Mouse (Mus musculus) heart, adult 9 months (tissue): ENCODE measurements around the gene Arid5a.

Source experiments
- DNase-seq, 2 experiments: peaks; one replicate each; pipeline ENCODE4 v3.0.0; 2022; ENCODE audit warnings: low spot score in 2 of 2

Gene Arid5a

DNA sequence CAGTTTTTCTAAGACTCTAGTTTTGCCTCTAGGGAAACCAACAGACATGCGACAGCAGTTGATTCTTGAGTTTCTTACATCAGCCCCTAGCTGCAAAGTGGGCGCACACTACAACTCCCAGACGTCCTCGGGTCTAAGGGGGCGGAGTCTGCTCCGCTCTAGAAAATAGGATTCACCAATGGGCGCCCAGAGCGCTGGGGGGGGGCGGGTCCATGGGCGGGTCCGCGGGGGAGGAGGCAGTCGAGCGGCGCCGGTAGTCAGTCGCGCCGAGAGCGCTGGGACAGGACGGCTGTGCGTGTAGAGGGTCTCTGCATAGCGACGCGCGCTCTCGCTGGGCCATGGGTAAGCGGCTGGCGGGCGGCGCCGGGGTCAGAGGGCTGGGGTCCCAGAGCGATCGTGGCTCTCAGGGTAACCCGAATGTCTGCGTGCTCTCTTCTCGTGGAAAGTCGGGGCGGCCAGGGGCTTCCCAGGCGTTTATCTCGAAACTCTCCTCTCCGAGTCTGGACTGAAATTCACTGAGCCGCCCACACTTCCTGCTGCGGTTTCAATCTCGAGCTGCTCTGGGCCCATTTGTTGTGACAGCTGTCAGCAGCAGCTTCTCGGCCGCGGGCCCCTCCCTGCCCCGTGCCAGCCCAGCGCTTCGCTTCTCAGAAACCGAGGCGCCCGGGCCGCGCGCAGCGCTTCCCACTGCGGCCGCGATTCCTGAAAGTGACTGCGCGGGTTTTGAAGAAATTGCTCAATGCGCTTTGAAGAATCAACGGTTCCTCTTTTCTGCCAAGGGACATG, at the start of gene Arid5a:
TSS of gene Arid5a (plus strand) at position 239 of the 786 bp plus-strand sequence.
- peak; percentile 86 to 88 for DNase-seq

DNA sequence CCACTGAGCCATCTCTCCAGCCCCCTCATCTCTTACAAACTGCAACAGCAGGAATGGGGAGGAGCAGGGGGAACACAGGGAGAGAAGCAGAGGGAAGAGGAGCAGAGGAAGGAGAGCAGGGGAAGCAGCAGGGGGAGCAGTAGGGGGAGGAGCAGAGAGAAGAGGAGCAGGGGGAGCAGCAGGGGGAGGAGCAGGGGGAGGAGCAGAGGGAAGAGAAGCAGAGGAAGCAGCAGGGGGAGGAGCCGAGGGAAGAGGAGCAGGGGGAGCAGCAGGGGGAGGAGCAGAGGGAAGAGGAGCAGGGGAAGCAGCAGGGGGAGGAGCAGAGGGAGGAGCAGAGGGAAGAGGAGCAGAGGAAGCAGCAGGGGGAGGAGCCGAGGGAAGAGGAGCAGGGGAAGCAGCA, 48.9 kb upstream of the Arid5a start:
- DNase-seq: no peak

DNA sequence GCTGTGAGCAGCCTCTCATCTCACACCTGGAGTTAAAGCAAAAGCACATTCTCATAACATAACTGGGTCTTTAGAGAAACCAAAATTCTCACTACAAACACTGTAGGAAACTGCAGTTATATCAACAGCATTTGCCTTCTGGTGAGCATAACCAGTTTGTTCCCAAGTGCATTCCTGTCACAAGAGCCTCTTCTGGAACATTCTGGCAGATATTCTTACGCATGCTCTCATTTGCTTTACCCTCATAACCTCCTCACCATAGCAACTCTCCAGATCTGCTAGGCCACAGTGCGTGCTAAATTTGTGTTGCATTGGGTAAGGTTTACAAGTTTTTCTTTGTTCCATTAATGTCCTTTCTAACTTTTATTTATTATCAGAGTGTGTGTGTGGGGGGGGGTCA, 48.3 kb upstream of the Arid5a start:
- no peak for DNase-seq

DNA sequence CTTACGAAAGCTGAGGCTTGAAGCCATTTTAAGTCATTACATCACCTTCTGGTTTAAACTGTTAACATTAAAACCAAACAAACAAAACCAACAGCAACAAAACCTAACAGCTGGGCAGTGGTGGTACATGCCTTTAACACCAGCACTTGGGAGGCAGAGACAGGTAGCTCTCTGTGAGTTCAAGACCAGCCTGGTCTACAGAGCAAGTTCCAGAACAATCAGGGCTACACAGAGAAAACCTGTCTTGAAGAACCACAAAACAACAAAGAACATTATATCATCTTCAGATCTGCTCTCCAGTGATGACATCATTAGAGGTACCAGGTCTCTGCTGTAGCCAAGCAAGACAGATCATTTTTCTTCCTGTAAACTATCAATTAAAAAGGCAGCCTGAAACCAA, 47.1 kb upstream of the Arid5a start:
- DNase-seq: no peak

DNA sequence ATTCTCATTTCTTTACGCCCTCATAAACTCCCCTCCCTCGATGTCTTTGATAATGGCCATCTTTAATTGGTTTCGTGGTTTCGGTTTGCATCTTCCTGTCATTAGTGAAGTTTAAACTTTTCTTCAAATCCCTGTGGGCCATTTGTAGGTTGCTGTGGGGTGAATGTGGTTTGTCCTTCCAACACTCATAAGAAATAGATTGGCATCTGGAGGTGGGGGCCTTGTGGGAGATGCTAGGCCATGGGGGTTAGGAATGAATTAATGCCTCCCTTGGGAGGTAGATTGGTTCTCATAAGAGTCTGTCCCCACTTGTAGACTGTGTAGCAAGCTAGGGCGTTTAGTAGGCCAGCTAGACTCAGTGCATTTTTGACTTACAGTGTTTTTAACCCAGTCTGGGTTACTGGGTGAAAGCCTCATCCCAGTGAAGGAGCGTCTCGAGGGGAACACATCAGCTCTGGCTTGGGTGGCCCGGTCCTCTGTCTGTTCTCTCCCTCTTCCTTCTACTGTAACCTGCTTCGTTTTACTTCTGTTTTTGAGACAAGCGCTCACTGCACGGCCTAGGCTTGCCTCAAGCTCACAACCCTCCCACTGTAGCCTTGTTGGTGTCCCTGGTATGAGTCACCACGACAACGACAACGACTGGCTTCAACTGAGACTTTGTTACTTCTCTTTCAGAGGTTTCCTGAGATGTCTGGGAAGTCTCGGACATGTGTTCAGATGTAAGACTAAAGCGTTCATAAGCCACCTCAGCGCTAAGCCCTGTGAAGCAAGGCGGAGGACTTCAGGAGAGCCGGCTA, 45.6 kb upstream of the Arid5a start:
- DNase-seq: peak in 1 of 2 experiments; percentile 61

DNA sequence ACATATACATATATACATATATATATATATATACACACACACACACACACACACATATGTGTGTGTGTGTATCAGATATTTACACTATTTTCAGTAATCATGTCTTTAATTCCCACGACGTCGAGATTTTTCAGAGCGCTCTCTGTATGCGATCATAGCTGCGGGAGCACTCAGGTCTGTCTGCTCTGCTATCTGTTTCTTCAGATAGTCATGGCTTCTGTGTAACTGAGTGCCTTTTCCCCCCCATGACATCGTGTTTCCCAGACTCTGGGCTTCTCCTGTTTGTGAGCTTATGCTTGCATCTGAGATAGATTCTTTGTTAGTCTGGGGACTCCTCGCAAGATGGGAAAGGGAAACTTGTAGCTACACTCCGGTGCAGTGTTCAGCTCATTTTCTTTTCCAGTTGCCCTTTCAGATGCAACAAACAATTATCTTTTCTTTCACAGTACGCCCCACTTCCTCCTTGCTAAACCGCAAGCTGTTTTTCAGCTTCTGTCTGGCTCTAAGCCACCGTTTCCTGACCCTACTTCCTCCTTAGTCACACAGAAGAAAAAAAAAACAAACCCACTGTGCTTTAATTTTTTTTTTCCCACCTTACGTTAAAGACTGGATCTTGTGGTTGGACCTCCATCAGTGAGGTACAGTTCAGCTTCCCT, 43.6 kb upstream of the Arid5a start:
- DNase-seq: peak; percentile 81 to 86

DNA sequence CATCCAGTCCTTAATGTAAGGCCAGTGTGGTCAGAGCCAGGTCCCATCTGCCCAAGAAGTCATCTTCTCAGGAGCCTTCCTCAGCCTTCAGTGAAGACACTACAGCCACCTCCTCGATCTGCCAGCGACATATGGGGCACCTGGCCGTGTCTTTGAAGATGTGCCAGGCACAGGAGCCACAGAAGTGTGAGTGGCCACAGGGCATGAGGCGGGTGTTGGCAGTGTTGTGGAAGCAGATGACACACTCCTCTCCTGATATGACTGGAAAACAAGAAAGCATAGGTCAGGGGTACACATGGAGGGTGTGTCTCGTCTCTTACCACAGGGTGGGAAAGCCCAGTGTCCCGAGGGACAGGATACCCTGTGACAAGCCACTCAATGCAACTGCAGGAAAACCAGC, 41.2 kb upstream of the Arid5a start:
- DNase-seq: no peak

DNA sequence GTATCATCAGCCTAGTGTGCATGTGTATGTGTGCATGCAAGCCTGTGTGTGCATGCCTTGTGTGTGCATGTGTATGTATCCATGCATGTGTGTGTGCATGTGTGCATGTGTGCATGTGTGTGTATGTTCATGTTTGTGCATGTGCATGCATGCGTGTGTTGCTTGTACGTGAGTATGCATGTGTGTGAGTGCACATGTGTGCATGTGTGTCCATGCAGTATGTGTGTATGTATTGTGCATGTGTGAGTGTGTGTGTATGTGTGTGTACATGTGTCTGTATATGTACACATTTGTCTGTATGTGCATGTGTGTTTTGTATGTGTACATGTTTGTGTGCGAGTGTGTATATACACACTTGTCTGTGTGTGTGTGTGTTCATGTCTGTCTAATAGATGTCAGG, 39.9 kb upstream of the Arid5a start:
- no peak for DNase-seq

DNA sequence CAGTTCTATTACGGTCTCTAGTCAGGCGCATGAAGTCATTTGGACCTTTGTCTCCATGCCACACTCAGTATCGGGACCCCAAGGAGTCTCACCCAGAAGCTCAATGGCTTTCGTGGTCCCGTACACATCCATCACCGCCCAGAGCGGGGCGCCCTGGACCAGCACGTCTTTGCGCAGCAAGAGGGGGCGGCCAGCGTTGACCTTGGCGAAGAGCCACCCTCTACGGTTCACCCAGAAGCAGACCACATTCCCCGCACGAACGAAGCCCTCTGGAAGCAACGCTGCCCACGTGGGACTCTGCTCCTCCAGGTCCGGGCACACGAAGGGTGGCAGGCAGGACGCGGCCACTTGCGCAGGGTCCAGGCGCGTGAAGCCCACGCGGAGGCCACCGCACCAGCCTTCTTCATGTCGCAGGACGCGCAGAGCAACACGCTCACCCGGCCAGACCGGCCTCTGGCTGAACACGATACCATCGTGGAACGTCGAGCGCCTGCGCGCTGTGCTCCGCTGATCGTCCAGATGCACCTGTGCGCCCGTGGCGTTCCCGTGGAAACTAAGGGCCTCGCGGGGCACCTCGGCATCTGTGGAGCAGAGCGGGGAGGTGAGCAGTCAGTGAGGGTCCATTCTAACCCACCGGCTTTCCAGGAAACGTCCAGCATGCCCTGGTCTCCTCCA, 38.3 kb upstream of the Arid5a start:
- DNase-seq: no peak

DNA sequence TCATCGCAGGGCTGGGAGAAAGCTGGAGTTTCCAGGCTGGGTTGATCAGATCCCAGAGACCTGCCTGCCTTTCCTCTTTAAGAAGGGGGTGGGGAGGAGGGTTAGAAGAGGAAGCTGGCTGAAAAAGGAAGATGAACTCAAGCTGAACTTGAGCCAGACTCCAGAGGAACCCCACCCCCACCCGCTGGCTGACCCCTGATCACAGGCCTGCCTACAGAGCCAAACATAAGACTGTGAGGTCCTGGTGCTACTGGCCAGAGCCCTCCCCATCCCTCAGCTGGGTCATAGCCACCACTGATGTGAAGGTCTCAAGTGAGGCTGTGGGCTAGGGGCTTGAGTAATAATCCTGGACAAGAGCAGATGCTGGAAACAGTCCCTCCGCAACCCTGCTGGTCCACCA, 36.9 kb upstream of the Arid5a start:
- peak; percentile 40 to 77 for DNase-seq

DNA sequence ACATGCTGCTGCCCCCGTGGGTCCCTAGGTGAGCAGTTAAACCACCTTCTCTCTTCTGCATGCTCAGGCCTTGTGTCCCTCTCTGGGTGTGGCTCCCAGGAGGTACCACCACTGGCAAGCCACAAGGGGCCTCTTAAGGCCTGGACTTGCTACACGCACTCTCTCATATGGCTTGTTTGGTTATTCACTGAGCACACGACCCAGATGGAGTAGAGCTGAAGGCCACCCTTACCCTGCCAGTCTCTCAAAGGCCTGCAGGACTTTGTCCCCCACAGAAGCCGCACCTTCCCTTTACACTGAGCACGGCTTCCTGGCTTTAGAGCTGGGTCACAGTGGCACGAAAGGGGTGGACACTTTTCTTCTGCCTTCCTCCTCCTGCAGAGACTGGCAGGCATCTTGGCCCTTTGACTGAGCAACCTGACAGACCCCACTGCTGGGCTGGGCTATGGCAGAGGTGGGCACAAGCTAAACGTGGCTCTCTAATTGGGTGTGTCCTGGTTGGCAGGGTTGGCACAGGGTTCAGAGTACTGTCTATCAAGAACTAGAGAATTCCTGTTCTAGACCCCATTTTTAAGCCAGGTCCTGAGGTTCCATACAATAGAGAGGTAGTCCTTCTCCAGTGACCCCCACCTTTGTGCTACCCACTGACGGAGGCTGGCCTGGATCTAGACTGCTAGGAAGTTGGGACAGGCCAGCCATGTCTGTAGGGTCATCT, 35.9 kb upstream of the Arid5a start:
- no peak for DNase-seq

DNA sequence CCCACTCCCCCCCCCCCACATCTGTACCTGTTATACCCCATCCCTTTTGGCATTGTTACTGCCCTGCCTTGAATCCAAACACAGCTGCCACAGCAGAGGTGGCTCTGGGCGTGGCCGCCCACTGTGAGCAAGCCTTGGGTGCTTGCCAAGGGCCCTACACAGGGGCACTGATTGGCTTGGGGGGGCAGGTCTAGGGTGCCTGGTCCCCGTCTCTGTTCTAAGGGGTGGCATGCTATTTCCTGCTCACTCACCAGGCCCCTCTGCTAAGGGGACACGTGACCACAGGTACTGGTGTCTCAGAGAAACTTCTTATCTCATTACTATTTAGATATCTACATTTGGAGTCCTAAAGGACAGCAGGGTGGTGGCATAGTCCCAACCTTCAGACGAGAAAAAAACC, 35.0 kb upstream of the Arid5a start:
- peak; percentile 49 to 62 for DNase-seq

DNA sequence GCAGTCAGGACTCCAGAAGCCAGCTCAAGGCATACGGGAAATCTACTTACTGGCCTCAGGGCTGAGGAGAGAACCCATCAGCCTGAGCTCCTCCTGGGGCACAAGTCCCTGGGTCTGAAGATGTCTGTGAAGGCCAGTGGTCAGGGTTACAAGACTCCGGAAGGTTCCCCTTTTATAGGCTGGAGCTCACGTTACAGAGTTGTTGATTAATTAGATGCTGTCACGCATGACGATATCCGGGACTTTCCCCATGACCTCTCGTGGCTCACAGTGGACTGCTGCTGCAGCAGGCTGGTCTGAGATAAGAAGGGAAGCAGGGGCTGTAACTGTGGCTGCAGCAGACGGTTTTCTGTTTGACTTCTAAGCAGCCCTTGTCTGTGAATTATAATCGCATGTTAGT, 34.2 kb upstream of the Arid5a start:
- peak; percentile 73 to 83 for DNase-seq

DNA sequence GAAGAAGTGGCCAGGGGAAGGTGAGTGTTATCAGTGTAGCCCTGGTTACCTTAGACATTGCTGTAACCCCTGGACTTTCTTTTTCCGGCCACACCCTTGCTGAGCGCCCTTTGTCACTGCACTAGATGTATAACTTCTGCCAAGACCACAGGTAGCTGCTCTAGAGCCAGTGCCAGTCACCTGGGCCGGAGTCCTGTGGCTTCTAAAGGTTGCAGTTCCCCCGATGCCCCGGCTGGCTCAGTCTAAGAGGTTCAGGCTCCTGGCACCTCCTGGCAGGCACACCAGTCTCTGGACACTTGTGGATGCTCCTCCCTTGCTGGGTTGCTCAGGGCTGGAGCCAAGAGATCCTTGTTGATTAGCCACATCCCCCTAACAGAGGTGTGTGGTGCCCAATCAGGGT, 33.1 kb upstream of the Arid5a start, which contains the start of gene Neurl3:
TSS of gene Neurl3 (minus strand) at position 225 of the 400 bp plus-strand sequence.
- no peak for DNase-seq

DNA sequence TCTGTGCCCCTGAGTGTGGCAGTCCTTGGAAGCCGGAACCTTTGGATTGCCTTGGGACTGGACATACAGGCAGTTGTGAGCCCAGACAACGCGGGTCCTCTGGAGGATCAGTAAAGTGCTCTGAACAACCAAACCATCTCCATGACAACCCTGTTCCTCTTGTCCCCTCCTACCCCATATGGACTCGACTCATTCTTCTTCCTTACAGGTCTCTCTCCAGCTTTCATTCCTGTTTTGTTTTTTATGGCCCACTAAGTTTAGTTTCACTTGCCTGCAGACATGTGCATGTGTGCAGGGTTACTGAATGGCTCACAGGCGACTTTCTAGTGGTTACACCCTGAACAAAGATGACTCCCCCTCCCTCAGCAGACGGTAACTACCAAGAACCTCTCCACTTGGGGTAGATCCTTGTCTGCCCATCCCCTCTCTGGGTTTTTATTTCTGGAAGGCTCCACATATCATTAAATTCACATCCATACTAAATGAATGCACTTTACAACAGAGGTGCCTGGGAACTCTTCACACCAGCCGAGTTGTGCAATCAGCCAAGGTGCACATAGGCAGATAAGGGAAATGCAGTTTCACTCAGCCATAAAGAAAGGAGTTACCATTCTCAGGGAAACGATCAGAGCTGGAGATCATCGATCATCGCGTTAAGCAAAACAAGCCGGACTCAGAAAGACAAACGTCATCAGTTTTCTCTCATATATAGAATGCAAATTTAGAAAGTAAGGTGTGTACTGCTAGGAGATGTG, 31.7 kb upstream of the Arid5a start:
- DNase-seq: no peak

DNA sequence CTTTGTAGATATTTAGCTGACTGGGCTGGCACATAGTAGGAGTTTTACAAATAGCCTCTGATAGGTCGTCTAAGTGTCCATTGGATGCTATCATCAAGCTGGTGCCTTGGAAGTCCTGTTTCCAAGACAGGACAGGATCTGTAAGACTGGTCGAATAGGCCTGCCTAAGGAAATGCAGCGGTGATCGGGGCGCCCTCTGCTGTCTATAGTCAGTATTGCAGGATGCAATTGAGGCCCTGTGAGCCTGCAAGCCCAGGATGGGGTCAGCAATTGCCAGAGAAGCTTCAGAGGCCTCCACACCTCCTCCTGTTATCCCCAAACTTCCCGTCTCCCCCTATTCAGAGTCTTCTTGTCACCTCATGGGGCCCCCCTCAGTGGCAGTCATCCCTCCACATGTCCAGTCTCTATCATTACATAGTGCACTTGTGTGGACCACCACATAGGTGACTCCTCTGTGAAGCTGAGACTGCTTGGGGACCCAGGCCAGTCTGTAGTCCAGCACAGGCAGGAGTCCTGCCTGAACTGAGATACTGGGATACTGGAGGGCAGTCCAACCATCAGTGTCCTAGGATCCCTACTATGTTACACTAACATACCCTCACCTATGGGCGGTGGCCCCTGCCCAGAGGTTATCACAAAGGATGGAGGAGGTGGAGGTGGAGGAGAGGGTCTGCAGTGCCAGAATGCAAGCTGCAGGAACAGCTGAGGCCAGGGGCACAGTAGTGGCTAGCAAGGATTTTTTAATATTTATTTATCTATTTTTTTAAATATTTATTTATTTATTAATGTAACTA, 30.1 kb upstream of the Arid5a start:
- DNase-seq: peak; percentile 77 to 81

DNA sequence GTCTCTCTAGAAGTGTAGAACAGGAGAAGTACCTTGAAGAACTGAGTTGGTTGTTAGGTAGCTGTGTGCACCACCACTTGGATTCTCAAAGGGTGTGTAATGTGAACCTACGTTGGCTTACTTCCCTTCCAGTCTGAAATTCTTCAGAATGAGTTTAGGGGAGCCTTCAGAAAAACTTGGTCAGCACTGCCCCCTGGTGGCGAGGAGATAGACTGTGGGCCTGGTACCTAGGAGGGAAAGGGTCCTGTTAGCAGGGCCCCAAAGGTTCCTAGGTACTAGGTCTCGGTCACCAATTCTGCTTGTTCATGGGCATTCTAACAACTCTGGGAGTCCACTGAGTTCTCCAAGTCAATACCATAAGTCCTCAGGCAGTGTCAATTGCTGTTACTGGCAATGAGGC, 28.3 kb upstream of the Arid5a start:
- DNase-seq: peak; percentile 54 to 73

DNA sequence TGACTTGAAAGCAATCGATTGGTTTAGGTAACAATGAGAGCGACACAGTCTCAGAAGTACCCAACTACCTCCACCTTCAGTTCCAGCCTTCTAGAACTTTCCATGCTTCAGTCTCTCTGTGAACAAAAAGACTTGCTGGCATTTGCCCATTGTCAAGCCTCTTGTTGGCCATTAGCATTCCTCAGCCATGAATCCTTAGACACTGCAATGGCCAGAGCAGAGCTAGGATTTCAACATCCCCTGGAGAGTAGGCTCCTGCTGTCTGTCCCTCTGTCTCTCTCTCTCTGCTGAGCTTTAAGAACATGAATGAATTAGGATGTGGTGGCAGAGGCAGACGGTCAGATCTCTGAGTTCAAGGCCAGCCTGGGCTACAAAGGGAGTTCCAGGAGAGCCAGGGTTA, 26.6 kb upstream of the Arid5a start:
- no peak for DNase-seq

DNA sequence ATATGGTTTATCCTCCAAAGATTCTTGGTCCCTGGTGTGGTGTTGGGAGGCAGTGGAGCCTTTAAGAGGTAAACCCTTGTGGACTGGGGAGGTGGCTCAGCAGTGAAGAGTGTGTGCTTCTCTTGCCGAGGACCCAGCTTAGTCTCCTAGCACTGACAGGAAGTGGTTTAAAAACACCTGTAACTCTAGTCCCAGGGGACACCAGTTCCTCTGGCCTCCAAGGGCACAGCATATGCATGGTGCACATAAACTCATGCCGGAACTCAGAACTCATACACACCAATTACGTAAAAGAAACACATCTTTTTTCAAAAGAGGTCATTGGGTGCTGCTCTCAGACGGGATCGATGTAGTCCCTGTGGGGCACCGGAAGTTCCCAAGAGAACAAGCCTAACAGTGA, 25.7 kb upstream of the Arid5a start:
- DNase-seq: no peak

DNA sequence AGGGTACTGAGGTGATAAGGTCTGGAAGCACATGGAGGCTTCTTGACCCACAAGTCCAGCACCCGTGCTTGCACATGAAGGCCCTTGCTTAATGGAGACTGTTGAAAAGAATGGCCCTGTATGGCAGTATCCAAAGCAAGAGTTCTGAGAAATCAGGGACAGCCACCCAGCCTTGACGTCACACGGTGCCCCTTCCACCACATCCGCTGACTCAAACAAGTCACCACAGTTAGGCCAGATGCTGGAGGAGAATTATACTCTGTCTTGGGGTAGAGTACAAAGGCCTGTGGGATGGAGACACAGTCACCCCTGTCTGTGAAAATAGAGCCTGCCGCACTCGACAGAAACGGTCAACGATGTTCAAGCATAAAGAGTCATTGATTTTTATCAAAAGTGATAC, 14.1 kb upstream of the Arid5a start:
- DNase-seq: no peak
